ENCODE assay signal across 17 mouse cellular contexts in genomic region chr7:82838414-82838813, GRCm38 (mm10). TPM values are rescaled to one million over a fixed set of nuclear protein-coding genes. Genes with fewer than 3 reads are reported as not detected.
DNase-seq lines count a peak whose midpoint lies in the region; ATAC-seq and TF ChIP-seq lines count a peak whose summit lies in the region.
"Had no signal": no experiment of that assay in that cellular context is flagged by ENCODE, and none has a peak within 500 bp of the region (broad histone marks: within the 10 kb centered on the region; RNA-seq: fewer than 3 reads in every experiment).

No protein-coding gene starts in this region.

- no peak for ATAC-seq in hindbrain, embryonic 16.5 days
- ATAC-seq in stomach, embryonic 14.5 days (ENCODE audit: insufficient number of reproducible peaks, insufficient read depth, low FRiP score, low read depth), result no peak
- ATAC-seq in stomach, postnatal 0 days (ENCODE audit: low FRiP score, low TSS enrichment), result no peak
- ATAC-seq in hematopoietic stem cell, adult 5-6 weeks (replicated peaks in 1 of 2; ENCODE audit: insufficient read depth in 1 of 2, low FRiP score in 2 of 2, low TSS enrichment in 1 of 2, low read depth in 1 of 2, poor library complexity in 2 of 2, severe bottlenecking in 2 of 2), result peak; percentile 27 to 32; a peak in 2 of 4 replicates
- ATAC-seq: inflammation-experienced regulatory T-cells, adult 6 months; midbrain, embryonic 13.5 days had no signal

- TF ChIP-seq CTCF in stomach, postnatal 0 days (IDR thresholded peaks at IDR 0.05; ENCODE audit: low read depth), result no peak

- peaks cover 23% of the 10 kb centered on the region for H3K4me1 ChIP-seq in hindbrain, embryonic 10.5 days (replicated peaks)
- peaks cover 5% of the 10 kb centered on the region; the same call in 1 of the 2 replicates for H3K4me1 ChIP-seq in hindbrain, embryonic 16.5 days (ENCODE audit: control insufficient read depth, insufficient read depth, low read depth, low read length)
- peaks cover 13% of the 10 kb centered on the region for H3K4me1 ChIP-seq in stomach, embryonic 14.5 days (ENCODE audit: control insufficient read depth, insufficient read depth, low read length)
- no peaks in the 10 kb centered on the region for H3K4me1 ChIP-seq in stomach, postnatal 0 days (replicated peaks; ENCODE audit: control insufficient read depth, insufficient read depth)

- no peak overlapping the region for H3K9ac ChIP-seq in hindbrain, embryonic 16.5 days (ENCODE audit: low read depth, low read length)
- no peak overlapping the region for H3K9ac ChIP-seq in stomach, embryonic 14.5 days (replicated peaks; ENCODE audit: low read depth, low read length)
- no peak overlapping the region for H3K9ac ChIP-seq in stomach, postnatal 0 days (ENCODE audit: low read length)
- H3K9ac ChIP-seq: hindbrain, embryonic 12.5 days; limb, embryonic 13.5 days; liver, embryonic 14.5 days; midbrain, embryonic 13.5 days; neural tube, embryonic 15.5 days had no signal

- H3K9me3 ChIP-seq in hindbrain, embryonic 10.5 days, result no peaks in the 10 kb centered on the region
- no peaks in the 10 kb centered on the region for H3K9me3 ChIP-seq in hindbrain, embryonic 16.5 days (ENCODE audit: control insufficient read depth, low read length)
- no peaks in the 10 kb centered on the region for H3K9me3 ChIP-seq in stomach, embryonic 14.5 days (ENCODE audit: control insufficient read depth, low read depth, low read length)
- no peaks in the 10 kb centered on the region for H3K9me3 ChIP-seq in stomach, postnatal 0 days (ENCODE audit: control insufficient read depth, low read length)
- H3K9me3 ChIP-seq: hindbrain, embryonic 12.5 days; limb, embryonic 13.5 days; midbrain, embryonic 13.5 days; neural tube, embryonic 15.5 days had no signal

- H3K27me3 ChIP-seq in hindbrain, embryonic 10.5 days (ENCODE audit: insufficient read depth, poor library complexity, severe bottlenecking), result no peaks in the 10 kb centered on the region
- no peaks in the 10 kb centered on the region for H3K27me3 ChIP-seq in hindbrain, embryonic 16.5 days (replicated peaks; ENCODE audit: control insufficient read depth, insufficient read depth, low read length)
- H3K27me3 ChIP-seq in stomach, embryonic 14.5 days (ENCODE audit: control insufficient read depth, insufficient read depth, low read length), result no peaks in the 10 kb centered on the region
- H3K27me3 ChIP-seq in stomach, postnatal 0 days (ENCODE audit: control insufficient read depth, insufficient read depth, low read length), result no peaks in the 10 kb centered on the region
- H3K27me3 ChIP-seq: hindbrain, embryonic 12.5 days; limb, embryonic 13.5 days; midbrain, embryonic 13.5 days; neural tube, embryonic 15.5 days had no signal

- DNase-seq in hindbrain, embryonic 10.5 days (ENCODE audit: low spot score), result no peak
- DNase-seq in stomach, postnatal 0 days (ENCODE audit: low spot score), result no peak
- DNase-seq in neural tube, embryonic 10.5 days (ENCODE audit: extremely low spot score, low spot score), result no peak
- DNase-seq in left cerebral cortex, adult 8-10 months (ENCODE audit: low spot score in 2 of 2), result no peak
- DNase-seq: adrenal gland, adult 2 months; cerebellum, adult 11 months; gastrocnemius, postnatal 14 days; spleen, adult 18-20 months had no signal

- 0 out of 2 replicates have a peak overlapping the region, but pooled peaks have one; percentile 14 for H3K27ac ChIP-seq in hindbrain, embryonic 10.5 days
- no peak overlapping the region for H3K27ac ChIP-seq in hindbrain, embryonic 16.5 days (ENCODE audit: low read depth, low read length)
- H3K27ac ChIP-seq in stomach, embryonic 14.5 days (ENCODE audit: low read length), result peak overlapping the region; percentile 72; the same call in 1 of the 2 replicates
- no peak overlapping the region for H3K27ac ChIP-seq in stomach, postnatal 0 days (replicated peaks)
- H3K27ac ChIP-seq: hindbrain, embryonic 12.5 days; liver, embryonic 14.5 days; midbrain, embryonic 13.5 days; neural tube, embryonic 15.5 days had no signal

- 55% methylated on average over 1 of the region's 1 CpGs for WGBS in hindbrain, embryonic 10.5 days
- WGBS in hindbrain, embryonic 16.5 days, result 46% methylated on average over 1 of the region's 1 CpGs
- 73% methylated on average over 1 of the region's 1 CpGs for WGBS in stomach, embryonic 14.5 days
- 67% methylated on average over 1 of the region's 1 CpGs for WGBS in stomach, postnatal 0 days

- H3K36me3 ChIP-seq in hindbrain, embryonic 10.5 days, result no peaks in the 10 kb centered on the region
- H3K36me3 ChIP-seq in hindbrain, embryonic 16.5 days (ENCODE audit: control insufficient read depth, insufficient read depth, low read length), result no peaks in the 10 kb centered on the region
- no peaks in the 10 kb centered on the region for H3K36me3 ChIP-seq in stomach, embryonic 14.5 days (ENCODE audit: control insufficient read depth, insufficient read depth, low read length)
- H3K36me3 ChIP-seq in stomach, postnatal 0 days (ENCODE audit: control insufficient read depth, insufficient read depth, low read length), result no peaks in the 10 kb centered on the region
- H3K36me3 ChIP-seq: hindbrain, embryonic 12.5 days; limb, embryonic 13.5 days; midbrain, embryonic 13.5 days; neural tube, embryonic 15.5 days had no signal

- H3K4me2 ChIP-seq in hindbrain, embryonic 16.5 days (ENCODE audit: low read length), result no peak overlapping the region
- no peak overlapping the region for H3K4me2 ChIP-seq in stomach, embryonic 14.5 days (replicated peaks; ENCODE audit: low read depth, low read length)
- H3K4me2 ChIP-seq in stomach, postnatal 0 days (replicated peaks; ENCODE audit: low read depth), result no peak overlapping the region
- H3K4me2 ChIP-seq: hindbrain, embryonic 12.5 days; limb, embryonic 13.5 days; midbrain, embryonic 13.5 days; neural tube, embryonic 15.5 days had no signal

- no peak for TF ChIP-seq EP300 in stomach, postnatal 0 days (optimal IDR thresholded peaks at IDR 0.05)

- H3K4me3 ChIP-seq in hindbrain, embryonic 10.5 days, result no peak overlapping the region
- no peak overlapping the region for H3K4me3 ChIP-seq in hindbrain, embryonic 16.5 days (ENCODE audit: low read length)
- no peak overlapping the region for H3K4me3 ChIP-seq in stomach, embryonic 14.5 days (ENCODE audit: low read depth, low read length)
- H3K4me3 ChIP-seq in stomach, postnatal 0 days (ENCODE audit: low read depth, low read length), result no peak overlapping the region
- H3K4me3 ChIP-seq: hindbrain, embryonic 12.5 days; limb, embryonic 13.5 days; midbrain, embryonic 13.5 days; neural tube, embryonic 15.5 days had no signal

RNA-seq across cellular contexts. Expression of gene Mex3b, which starts 28.7 kb away (rescaled TPM):
- polyA plus RNA-seq in hindbrain, embryonic 10.5 days (2016; fragmentation: Nextera tagmentation; extraction: Ambion mirVana), result 24.9 and 27.7 TPM in 2 replicates
- 20.7 and 21.6 TPM in 2 replicates for polyA plus RNA-seq in hindbrain, embryonic 16.5 days (2015; fragmentation: Nextera tagmentation; extraction: Ambion mirVana)
- 14.7 and 15.1 TPM in 2 replicates for polyA plus RNA-seq in stomach, embryonic 14.5 days (2014; fragmentation: Nextera tagmentation; extraction: Ambion mirVana)
- polyA plus RNA-seq in stomach, postnatal 0 days (2015; fragmentation: Nextera tagmentation; extraction: Ambion mirVana), result 2.3 and 2.8 TPM in 2 replicates
- 10.7 and 11.7 TPM in 2 replicates for total RNA-seq in hematopoietic stem cell, adult 5-6 weeks (2017)
- 10 to 100 TPM; 15.8 to 19.3 (median 17.1) TPM for total RNA-seq in left cerebral cortex, adult 8-10 months (2022)

Comparison
In these comparisons a context has a peak if more than half of its experiments do, and no peak if none do; other contexts are left out.
1. H3K27ac ChIP-seq: peak in hindbrain, embryonic 10.5 days (single experiment) and stomach, embryonic 14.5 days (single experiment); none in hindbrain, embryonic 16.5 days (single experiment) and stomach, postnatal 0 days (single experiment).
2. ATAC-seq: peak in hematopoietic stem cell, adult 5-6 weeks (2 of 2); none in hindbrain, embryonic 16.5 days (single experiment), stomach, embryonic 14.5 days (single experiment) and stomach, postnatal 0 days (single experiment).